Mouse (Mus musculus): ENCODE measurements at regions not wholly inside any gene's neighbourhood (a gene's known extent, or its start where the extent isn't known, plus 50 kb on each side); places are given as distances from the start of the nearest gene placed in this dataset.

- TF ChIP-seq CTCF (IDR thresholded peaks at IDR 0.05; ENCODE audit: borderline replicate concordance, extremely low read depth, insufficient read depth, insufficient read length) (no peak), POLR2A (IDR thresholded peaks at IDR 0.05; ENCODE audit: borderline replicate concordance, extremely low read depth, insufficient read depth, insufficient read length, poor library complexity, severe bottlenecking) (no peak)
Measured at GRCm38 (mm10) chr5:12219424-12220107, 163.6 kb upstream of the Sema3d start.
